Mouse (Mus musculus) liver, embryonic 15.5 days (tissue): Measurements from ENCODE around the gene 1700014D04Rik. TPM values are rescaled to one million over a fixed set of nuclear protein-coding genes. Genes with fewer than 3 reads are reported as not detected.
"Not testable (repeated sequence)": the region's sequence is repeated elsewhere in the genome, so short reads cannot be mapped to it uniquely, and the experiment has no call there.

Experiments
- ATAC-seq: fragments of 200-750 bp; cut with Nextera tagmentation; 2 replicates; pipeline ENCODE4 v1.8.0; 2017; ENCODE audit warnings: moderate number of reproducible peaks, mild to moderate bottlenecking, moderate library complexity; ENCODE audit not compliant: insufficient read depth
- H3K27ac ChIP-seq: fragments of 300-500 bp; sonication (generic); replicated peaks from 2 replicates; pipeline ENCODE4 v1.5.1; 2015; ENCODE audit warnings: mild to moderate bottlenecking, inconsistent platforms
- H3K27me3 ChIP-seq: fragments of 300-500 bp; sonication (generic); 2 replicates; pipeline ENCODE4 v1.6.1; 2015; ENCODE audit warnings: mild to moderate bottlenecking, inconsistent platforms
- H3K36me3 ChIP-seq: fragments of 300-500 bp; sonication (generic); replicated peaks from 2 replicates; pipeline ENCODE4 v1.6.1; 2015; ENCODE audit warnings: moderate library complexity, mild to moderate bottlenecking, inconsistent platforms
- H3K4me1 ChIP-seq: fragments of 300-500 bp; sonication (generic); replicated peaks from 2 replicates; pipeline ENCODE4 v1.6.1; 2015; ENCODE audit warnings: inconsistent platforms
- H3K4me2 ChIP-seq: fragments of 300-500 bp; sonication (generic); 2 replicates; pipeline ENCODE4 v1.6.1; 2015; ENCODE audit warnings: moderate library complexity, mild to moderate bottlenecking, inconsistent platforms
- H3K4me3 ChIP-seq: fragments of 300-500 bp; sonication (generic); replicated peaks from 2 replicates; pipeline ENCODE4 v1.5.1; 2015; ENCODE audit warnings: mild to moderate bottlenecking, inconsistent platforms
- H3K9ac ChIP-seq: fragments of 300-500 bp; sonication (generic); 2 replicates; pipeline ENCODE4 v1.6.1; 2015; ENCODE audit warnings: moderate library complexity, mild to moderate bottlenecking, inconsistent platforms
- H3K9me3 ChIP-seq: fragments of 300-500 bp; sonication (generic); replicated peaks from 2 replicates; pipeline ENCODE4 v1.6.1; 2016; ENCODE audit warnings: inconsistent platforms
- WGBS: fragments of 180-500 bp; shearing (Covaris S2); methylation state at CpG from one replicate; pipeline ENCODE4 v1.1.7; 2015; ENCODE audit warnings: mixed read lengths; ENCODE audit not compliant: insufficient replicate concordance; 5-methylcytosine and 5-hydroxymethylcytosine counted together
- polyA plus RNA-seq: library from polyadenylated mRNA; unstranded; fragments of >200 nt; fragmentation: Nextera tagmentation; extraction: Ambion mirVana; gene quantifications from 2 replicates; pipeline ENCODE4 v1.2.1, GENCODE M21; 2015

Gene 1700014D04Rik
- polyA plus RNA-seq, 1 experiment from 2014 or later, result not detected

GRCm38 (mm10) chr13:59711984-59712383 is 34.6 kb downstream of the 1700014D04Rik start, which contains the start of gene Spata31d1b:
Gene Spata31d1b, plus strand, starts transcription at chr13:59712284.
- H3K9me3 ChIP-seq, H3K9ac ChIP-seq, ATAC-seq, H3K4me1 ChIP-seq, H3K4me3 ChIP-seq, H3K4me2 ChIP-seq, H3K36me3 ChIP-seq, H3K27ac ChIP-seq: not testable (repeated sequence)
- H3K27me3 ChIP-seq, result peaks cover 37% of the 10 kb centered on the region
- 45% methylated on average over 3 of the region's 3 CpGs for WGBS

DNA sequence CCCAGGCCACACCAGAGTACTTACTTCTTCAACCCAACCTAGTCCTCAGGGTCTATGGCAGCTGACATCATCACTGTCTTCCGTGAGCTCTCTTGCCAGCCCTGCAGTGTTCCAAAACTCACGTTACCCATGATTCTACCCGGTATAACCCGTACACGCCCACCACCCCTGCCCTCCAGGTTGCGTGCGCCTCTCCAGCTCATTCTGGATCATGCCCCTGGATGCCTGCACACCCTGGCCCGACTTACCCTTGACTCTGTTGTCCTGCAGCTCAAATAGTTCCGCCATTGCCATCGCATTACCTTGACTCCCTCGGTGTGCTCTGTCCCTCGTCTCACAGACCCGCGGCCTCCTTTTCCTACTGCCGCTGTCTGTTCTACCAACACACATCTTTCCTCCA is 36.3 kb downstream of the 1700014D04Rik start, which contains the start of gene Spata31d1a:
Spata31d1a (minus strand) TSS at position 101 of the 400 bp plus-strand sequence.
- Histone ChIP-seq H3K9me3 (no peaks in the 10 kb centered on the region), H3K9ac (no peak within 1 kb of the TSS), H3K36me3 (no peaks in the 10 kb centered on the region), H3K4me1 (0 out of 2 replicates have a peak, but pooled peaks cover 8% of the 10 kb centered on the region), H3K4me2 (no peak within 1 kb of the TSS), H3K27ac (no peak within 1 kb of the TSS), H3K4me3 (no peak within 1 kb of the TSS), H3K27me3 (peaks cover 40% of the 10 kb centered on the region)
- no peak for ATAC-seq
- WGBS, result 77% methylated on average over 15 of the region's 15 CpGs

DNA sequence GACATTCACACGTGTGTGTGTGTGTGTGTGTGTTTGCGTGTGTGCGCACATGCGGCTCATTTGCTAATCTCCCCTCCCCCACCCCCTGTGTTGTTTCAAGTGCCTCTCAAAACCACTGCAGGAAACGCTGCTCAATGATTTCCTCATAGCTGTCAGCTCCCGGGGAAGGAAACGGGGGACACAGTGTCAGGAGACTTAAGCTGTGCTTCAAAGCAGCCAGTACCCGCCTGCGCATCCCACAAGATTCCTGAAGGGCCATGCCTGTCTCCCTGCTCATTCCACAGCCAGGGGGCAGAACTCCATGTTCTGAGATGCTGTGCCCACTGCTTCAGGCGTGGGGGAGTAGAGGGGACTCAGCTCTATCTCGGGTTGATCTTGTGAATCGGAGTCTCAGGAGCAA is 42.0 kb downstream of the 1700014D04Rik start:
- 0 out of 2 replicates have a peak overlapping the region, but pooled peaks have one; percentile 4 for H3K4me2 ChIP-seq
- H3K27ac ChIP-seq, result no peak overlapping the region
- WGBS, result 15% methylated on average over 12 of the region's 12 CpGs
- no peak overlapping the region for H3K9ac ChIP-seq
- no peak for ATAC-seq
- H3K27me3 ChIP-seq, result peaks cover 46% of the 10 kb centered on the region
- no peaks in the 10 kb centered on the region for H3K36me3 ChIP-seq
- H3K4me1 ChIP-seq, result peaks cover 14% of the 10 kb centered on the region; the same call in 1 of the 2 replicates
- no peak overlapping the region for H3K4me3 ChIP-seq
- no peaks in the 10 kb centered on the region for H3K9me3 ChIP-seq

DNA sequence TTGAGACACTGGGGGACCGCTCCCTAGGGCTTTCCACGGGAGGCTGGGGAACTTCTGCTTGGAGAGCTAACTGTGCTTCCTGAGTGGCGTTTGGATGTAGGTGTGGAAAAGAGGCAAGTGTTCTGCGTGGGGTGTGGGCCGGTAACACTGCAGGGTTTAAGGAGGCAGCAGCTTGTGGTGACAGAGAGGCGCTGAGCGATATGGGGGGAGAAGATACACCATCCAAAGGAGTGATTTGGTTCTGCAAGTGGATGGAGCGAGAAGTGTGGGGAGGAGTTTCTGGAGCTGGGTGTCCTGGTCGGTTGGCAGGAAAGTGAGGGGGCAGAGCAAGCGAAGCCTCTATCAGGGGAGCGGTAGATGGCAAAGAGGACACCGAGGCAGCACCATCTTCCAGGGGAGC is 43.0 kb downstream of the 1700014D04Rik start:
- no peaks in the 10 kb centered on the region for H3K9me3 ChIP-seq
- H3K4me1 ChIP-seq, result peaks cover 12% of the 10 kb centered on the region; the same call in 1 of the 2 replicates
- no peak overlapping the region for H3K9ac ChIP-seq
- peaks cover 50% of the 10 kb centered on the region for H3K27me3 ChIP-seq
- no peak overlapping the region for H3K4me2 ChIP-seq
- no peak for ATAC-seq
- no peak overlapping the region for H3K4me3 ChIP-seq
- no peak overlapping the region for H3K27ac ChIP-seq
- WGBS, result 66% methylated on average over 12 of the region's 12 CpGs
- H3K36me3 ChIP-seq, result no peaks in the 10 kb centered on the region

- not testable (repeated sequence) for H3K4me1 ChIP-seq, H3K4me3 ChIP-seq, H3K9ac ChIP-seq, ATAC-seq, H3K36me3 ChIP-seq, H3K4me2 ChIP-seq, H3K9me3 ChIP-seq, H3K27ac ChIP-seq
- H3K27me3 ChIP-seq, result peaks cover 55% of the 10 kb centered on the region
- WGBS, result 67% methylated on average over 1 of the region's 1 CpGs
These were observed 46.4 kb downstream of the 1700014D04Rik start for GRCm38 (mm10) chr13:59700137-59700536.

- H3K4me1 ChIP-seq, result 0 out of 2 replicates have a peak, but pooled peaks cover under 1% of the 10 kb centered on the region
- no peaks in the 10 kb centered on the region for H3K36me3 ChIP-seq
- H3K4me2 ChIP-seq, result no peak overlapping the region
- 83% methylated on average over 8 of the region's 8 CpGs for WGBS
- no peak overlapping the region for H3K4me3 ChIP-seq
- no peak overlapping the region for H3K9ac ChIP-seq
- peaks cover 45% of the 10 kb centered on the region for H3K27me3 ChIP-seq
- ATAC-seq, result no peak
- H3K27ac ChIP-seq, result no peak overlapping the region
- H3K9me3 ChIP-seq, result no peaks in the 10 kb centered on the region
These were observed 47.4 kb downstream of the 1700014D04Rik start for GRCm38 (mm10) chr13:59699131-59699530.

GRCm38 (mm10) chr13:59695781-59696180 is 50.8 kb downstream of the 1700014D04Rik start:
- no peaks in the 10 kb centered on the region for H3K9me3 ChIP-seq
- H3K4me2 ChIP-seq, result no peak overlapping the region
- ATAC-seq, result no peak
- H3K27ac ChIP-seq, result no peak overlapping the region
- H3K9ac ChIP-seq, result no peak overlapping the region
- H3K4me3 ChIP-seq, result no peak overlapping the region
- H3K27me3 ChIP-seq, result peaks cover 17% of the 10 kb centered on the region
- WGBS, result 67% methylated on average over 7 of the region's 7 CpGs
- H3K36me3 ChIP-seq, result no peaks in the 10 kb centered on the region
- no peaks in the 10 kb centered on the region for H3K4me1 ChIP-seq

GRCm38 (mm10) chr13:59694008-59694407 is 52.5 kb downstream of the 1700014D04Rik start, which contains the start of gene 4921517D22Rik:
Gene 4921517D22Rik, minus strand, starts transcription at chr13:59694108.
- no peak for ATAC-seq
- no peak within 1 kb of the TSS for H3K4me2 ChIP-seq
- H3K9me3 ChIP-seq, result no peaks in the 10 kb centered on the region
- H3K27ac ChIP-seq, result no peak within 1 kb of the TSS
- H3K4me1 ChIP-seq, result no peaks in the 10 kb centered on the region
- WGBS, result 59% methylated on average over 3 of the region's 3 CpGs
- no peak within 1 kb of the TSS for H3K4me3 ChIP-seq
- H3K36me3 ChIP-seq, result no peaks in the 10 kb centered on the region
- H3K9ac ChIP-seq, result no peak within 1 kb of the TSS
- H3K27me3 ChIP-seq, result peaks cover 19% of the 10 kb centered on the region

DNA sequence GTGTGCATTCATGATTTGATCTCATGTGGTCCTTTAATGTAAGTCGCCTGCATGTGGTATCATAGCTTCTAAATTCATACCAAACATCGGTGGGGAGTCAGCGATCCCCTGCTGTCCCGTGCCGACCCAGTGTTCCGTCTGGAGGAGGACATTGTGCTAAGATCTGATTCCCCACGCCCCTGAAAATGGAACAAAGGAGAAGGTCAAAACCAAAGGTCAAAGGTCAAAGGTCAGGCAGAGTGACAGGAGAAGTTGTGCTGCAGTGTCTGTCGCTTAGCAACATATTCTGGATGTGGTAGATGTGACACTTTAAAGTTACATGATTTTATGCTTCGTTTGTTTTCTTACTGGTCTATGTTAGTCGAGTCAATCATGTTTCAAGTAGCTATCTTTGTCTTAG is 55.1 kb downstream of the 1700014D04Rik start:
- no peaks in the 10 kb centered on the region for H3K9me3 ChIP-seq
- WGBS, result 74% methylated on average over 10 of the region's 10 CpGs
- H3K4me1 ChIP-seq, result no peaks in the 10 kb centered on the region
- no peak overlapping the region for H3K4me3 ChIP-seq
- H3K27me3 ChIP-seq, result peaks cover 6% of the 10 kb centered on the region
- H3K9ac ChIP-seq, result no peak overlapping the region
- no peak overlapping the region for H3K4me2 ChIP-seq
- ATAC-seq, result no peak
- no peak overlapping the region for H3K27ac ChIP-seq
- H3K36me3 ChIP-seq, result no peaks in the 10 kb centered on the region

Other genes starting within 250 kb of the 1700014D04Rik start
- 6.7 and 7.5 TPM in 2 replicates for gene Agtpbp1, start 161.5 kb downstream of the 1700014D04Rik start, polyA plus RNA-seq
- gene Naa35, start 161.5 kb downstream of the 1700014D04Rik start, polyA plus RNA-seq, result 23.8 and 26.5 TPM in 2 replicates
- gene Golm1, start 70.9 kb downstream of the 1700014D04Rik start, polyA plus RNA-seq, result 39.8 and 41.9 TPM in 2 replicates
- gene 4921517D22Rik, start 52.6 kb downstream of the 1700014D04Rik start, polyA plus RNA-seq, result not detected in 2 replicates
- gene Spata31d1a, start 36.4 kb downstream of the 1700014D04Rik start, polyA plus RNA-seq, result not detected in 2 replicates
- gene Spata31d1b, start 34.5 kb downstream of the 1700014D04Rik start, polyA plus RNA-seq, result 0.02 TPM in 1 of 2 replicates, not detected in the other
- gene Spata31d1d, start 15.0 kb downstream of the 1700014D04Rik start, polyA plus RNA-seq, result not detected in 2 replicates
- gene Isca1, start 23.1 kb upstream of the 1700014D04Rik start, polyA plus RNA-seq, result 231 and 236 TPM in 2 replicates
- gene Gm49354, start 35.5 kb upstream of the 1700014D04Rik start, polyA plus RNA-seq, result not detected in 2 replicates
- gene Tut7, start 76.4 kb upstream of the 1700014D04Rik start, polyA plus RNA-seq, result 57.2 and 60.4 TPM in 2 replicates